Mouse (Mus musculus) lung, embryonic 14.5 days (tissue): ENCODE measurements around the gene Omt2b. TPM values are rescaled to one million over a fixed set of nuclear protein-coding genes. Genes with fewer than 3 reads are reported as not detected.
A peak's percentile ranks its signal among the peaks of the same experiment; 100 is the strongest.
"Not testable (repeated sequence)": the region's sequence is repeated elsewhere in the genome, so short reads cannot be mapped to it uniquely, and the experiment has no call there.

Source experiments
- ATAC-seq: fragments of 200-750 bp; cut with Nextera tagmentation; 2 replicates; pipeline ENCODE4 v1.8.0; 2017; ENCODE audit warnings: mild to moderate bottlenecking, moderate TSS enrichment, moderate library complexity; ENCODE audit not compliant: insufficient read depth
- DNase-seq: peaks from one replicate; pipeline ENCODE4 v3.0.0-alpha.2; 2015
- H3K27ac ChIP-seq: fragments of 300-500 bp; sonication (generic); 2 replicates; pipeline ENCODE4 v1.5.1; 2014; ENCODE audit warnings: low read depth, mild to moderate bottlenecking, moderate library complexity
- H3K27me3 ChIP-seq: fragments of 300-500 bp; sonication (generic); 2 replicates; pipeline ENCODE4 v1.6.1; 2014; ENCODE audit warnings: low read length, control low read depth; ENCODE audit not compliant: insufficient read depth
- H3K36me3 ChIP-seq: fragments of 300-500 bp; sonication (generic); 2 replicates; pipeline ENCODE4 v1.6.1; 2014; ENCODE audit warnings: control low read depth; ENCODE audit not compliant: insufficient read depth
- H3K4me1 ChIP-seq: fragments of 300-500 bp; sonication (generic); 2 replicates; pipeline ENCODE4 v1.6.1; 2014; ENCODE audit warnings: antibody characterized with exemption, control low read depth; ENCODE audit not compliant: insufficient read depth
- H3K4me2 ChIP-seq: fragments of 300-500 bp; sonication (generic); 2 replicates; pipeline ENCODE4 v1.6.1; 2014; ENCODE audit warnings: mild to moderate bottlenecking
- H3K4me3 ChIP-seq: fragments of 300-500 bp; sonication (generic); 2 replicates; pipeline ENCODE4 v1.5.1; 2014; ENCODE audit warnings: low read depth, low read length
- H3K9ac ChIP-seq: fragments of 300-500 bp; sonication (generic); 2 replicates; pipeline ENCODE4 v1.6.1; 2014
- H3K9me3 ChIP-seq: fragments of 300-500 bp; sonication (generic); 2 replicates; pipeline ENCODE4 v1.6.1; 2016; ENCODE audit warnings: low read depth, low read length, control low read depth
- CTCF ChIP-seq: IDR thresholded peaks from 2 replicates; pipeline ENCODE4 v1.5.1; 2016; ENCODE audit warnings: antibody characterized with exemption, low read depth
- WGBS: fragments of 180-500 bp; shearing (Covaris S2); extraction: QIAGEN DNeasy Blood & Tissue Kit; methylation state at CpG from one replicate; pipeline ENCODE4 v1.1.7; 2014; 5-methylcytosine and 5-hydroxymethylcytosine counted together
- polyA plus RNA-seq: library from polyadenylated mRNA; unstranded; fragments of >200 nt; fragmentation: Nextera tagmentation; extraction: Ambion mirVana; gene quantifications from 2 replicates; pipeline ENCODE4 v1.2.1, GENCODE M21; 2014

Gene Omt2b
- polyA plus RNA-seq, 1 experiment from 2014 or later: not detected

- Histone ChIP-seq H3K4me2 (no peak overlapping the region), H3K9me3 (no peaks in the 10 kb centered on the region), H3K4me1 (no peaks in the 10 kb centered on the region), H3K9ac (no peak overlapping the region), H3K27me3 (no peaks in the 10 kb centered on the region), H3K4me3 (no peak overlapping the region), H3K36me3 (no peaks in the 10 kb centered on the region), H3K27ac (no peak overlapping the region)
- peak; percentile 3 for DNase-seq
- no peak for TF ChIP-seq CTCF
- no peak for ATAC-seq
- WGBS: 59% methylated on average over 3 of the region's 3 CpGs
Measured at GRCm38 (mm10) chr9:78347004-78347403, 19.6 kb downstream of the Omt2b start.

DNA sequence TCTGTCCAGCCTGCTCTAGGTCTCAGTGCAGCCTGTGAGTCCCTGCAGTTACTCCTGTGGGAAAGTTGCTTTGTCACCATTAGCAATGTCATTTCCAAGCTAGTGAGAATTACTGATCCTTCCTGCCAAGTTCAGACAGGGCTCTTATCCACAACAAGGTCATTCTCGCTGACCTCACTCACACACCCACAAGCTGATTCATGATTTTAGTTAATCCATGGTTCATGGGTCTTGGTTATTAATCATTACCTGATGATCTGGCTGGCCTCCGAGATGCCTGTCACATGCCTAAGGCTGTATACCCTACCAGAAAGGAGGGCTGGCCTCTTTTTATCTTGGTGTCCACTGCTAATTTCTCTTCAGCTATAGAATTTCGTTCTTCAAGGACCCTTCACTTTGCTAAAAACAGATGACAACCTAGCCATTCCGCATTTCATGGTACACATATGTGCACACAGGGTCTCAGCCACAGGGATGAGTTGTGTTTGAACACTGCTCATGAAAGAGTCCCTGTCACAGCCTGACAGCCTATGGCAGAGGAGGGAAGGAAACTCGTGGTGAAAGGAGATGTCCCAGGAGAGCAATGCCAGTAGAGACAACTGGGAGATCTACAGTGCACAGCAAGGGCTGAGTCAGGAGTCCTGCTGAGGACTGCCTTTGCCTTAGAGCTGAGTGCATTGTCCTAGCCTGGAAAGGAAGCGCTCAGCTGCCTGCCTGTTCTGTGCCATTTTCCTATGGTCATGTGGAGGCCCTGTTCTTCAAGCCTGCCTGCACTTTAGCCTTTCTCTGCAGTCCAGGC lies 21.0 kb downstream of the Omt2b start:
- ATAC-seq, DNase-seq, H3K36me3 ChIP-seq, H3K27ac ChIP-seq, H3K9me3 ChIP-seq, H3K4me2 ChIP-seq, H3K9ac ChIP-seq, H3K27me3 ChIP-seq, H3K4me1 ChIP-seq, H3K4me3 ChIP-seq: not testable (repeated sequence)
- WGBS: 53% methylated on average over 6 of the region's 6 CpGs

DNA sequence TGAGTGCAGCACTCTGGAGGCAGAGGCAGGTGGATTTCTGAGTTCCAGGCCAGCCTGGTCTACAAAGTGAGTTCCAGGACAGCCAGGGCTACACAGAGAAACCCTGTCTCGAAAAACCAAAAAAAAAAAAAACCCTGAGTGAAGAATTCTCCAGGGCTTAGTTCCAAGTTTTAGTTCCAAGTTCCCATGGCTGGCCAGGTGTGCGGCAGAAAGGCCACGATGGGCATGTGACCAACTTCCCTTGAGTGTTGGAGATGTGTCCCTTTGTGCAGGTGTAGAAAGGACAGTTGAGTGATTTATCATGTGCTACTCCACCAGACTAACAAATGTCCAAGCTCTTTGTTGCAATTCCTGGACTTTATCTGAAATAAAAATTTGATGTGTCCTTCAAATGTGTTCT lies 21.8 kb downstream of the Omt2b start:
- H3K4me1 ChIP-seq, H3K9me3 ChIP-seq, H3K4me3 ChIP-seq, H3K27ac ChIP-seq, H3K36me3 ChIP-seq, ATAC-seq, H3K27me3 ChIP-seq, DNase-seq, H3K9ac ChIP-seq, H3K4me2 ChIP-seq: not testable (repeated sequence)
- WGBS: 73% methylated on average over 3 of the region's 3 CpGs

DNA sequence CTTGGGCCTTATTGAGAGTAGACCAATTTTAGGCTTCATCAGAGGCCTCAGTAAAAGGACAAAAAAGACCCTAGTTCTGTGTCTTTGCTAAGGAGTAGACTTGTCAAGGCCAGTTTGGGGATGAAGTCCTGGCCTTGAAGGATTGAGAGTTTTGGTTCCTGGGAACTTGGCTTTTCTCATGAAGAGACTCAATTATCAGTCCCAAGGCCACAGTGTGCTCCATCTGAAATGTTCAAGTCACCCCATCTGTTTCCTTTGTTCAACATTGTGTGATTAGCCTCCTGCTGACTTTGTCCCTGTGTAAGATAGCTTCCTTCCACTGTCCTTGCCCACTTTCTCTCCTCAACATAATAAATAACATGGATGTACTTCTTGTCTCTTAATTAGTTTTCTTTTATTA lies 22.6 kb downstream of the Omt2b start:
- not testable (repeated sequence) for H3K27ac ChIP-seq, H3K27me3 ChIP-seq, H3K4me3 ChIP-seq, H3K4me2 ChIP-seq, ATAC-seq, H3K36me3 ChIP-seq, H3K9me3 ChIP-seq, H3K4me1 ChIP-seq, H3K9ac ChIP-seq, DNase-seq

GRCm38 (mm10) chr9:78351504-78352220 lies 24.3 kb downstream of the Omt2b start:
- no peaks in the 10 kb centered on the region for H3K36me3 ChIP-seq
- no peak overlapping the region for H3K27ac ChIP-seq
- ATAC-seq (no peak), DNase-seq (no peak)
- H3K4me2 ChIP-seq: no peak overlapping the region
- no peak overlapping the region for H3K9ac ChIP-seq
- no peak overlapping the region for H3K4me3 ChIP-seq
- WGBS: 68% methylated on average over 6 of the region's 6 CpGs
- H3K9me3 ChIP-seq: no peaks in the 10 kb centered on the region
- no peaks in the 10 kb centered on the region for H3K4me1 ChIP-seq
- no peaks in the 10 kb centered on the region for H3K27me3 ChIP-seq
- no peak for TF ChIP-seq CTCF

GRCm38 (mm10) chr9:78354665-78355578 lies 27.5 kb downstream of the Omt2b start:
- Histone ChIP-seq H3K9me3 (no peaks in the 10 kb centered on the region), H3K27me3 (no peaks in the 10 kb centered on the region), H3K4me1 (no peaks in the 10 kb centered on the region), H3K36me3 (no peaks in the 10 kb centered on the region), H3K9ac (no peak overlapping the region), H3K27ac (no peak overlapping the region), H3K4me2 (no peak overlapping the region), H3K4me3 (no peak overlapping the region)
- ATAC-seq (no peak), DNase-seq (peak; percentile 17)
- 79% methylated on average over 11 of the region's 11 CpGs for WGBS
- no peak for TF ChIP-seq CTCF

DNA sequence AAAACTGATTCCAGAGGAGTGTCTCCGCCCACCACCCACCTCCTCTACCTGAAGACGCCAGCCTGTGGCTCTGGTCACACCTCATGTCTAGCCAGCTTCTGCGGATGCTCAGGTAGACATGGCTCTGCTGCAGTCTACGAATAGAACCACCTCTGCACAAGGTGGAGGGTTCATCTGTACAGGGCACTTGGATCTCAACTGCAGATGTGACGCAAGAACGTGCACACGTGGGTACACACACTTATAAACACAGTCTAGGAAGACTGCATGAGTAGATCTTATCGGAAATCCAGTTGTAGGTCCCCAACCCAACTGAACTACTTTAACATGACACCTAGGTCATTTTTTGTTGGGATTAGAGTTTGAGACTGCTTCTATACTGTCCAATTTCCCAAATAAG lies 28.2 kb downstream of the Omt2b start, which contains the start of gene Gsta2:
Gene Gsta2 (minus strand): TSS at position 178 of the 400 bp plus-strand sequence.
- H3K27ac ChIP-seq: no peak within 1 kb of the TSS

More for the DNA sequence above, 28.2 kb downstream of the Omt2b start, which contains the start of gene Gsta2:
- H3K9me3 ChIP-seq: no peaks in the 10 kb centered on the region
- H3K4me1 ChIP-seq: no peaks in the 10 kb centered on the region
- DNase-seq (no peak), ATAC-seq (no peak)
- H3K27me3 ChIP-seq: no peaks in the 10 kb centered on the region
- H3K9ac ChIP-seq: no peak within 1 kb of the TSS
- H3K36me3 ChIP-seq: no peaks in the 10 kb centered on the region
- no peak for TF ChIP-seq CTCF
- no peak within 1 kb of the TSS for H3K4me2 ChIP-seq
- 86% methylated on average over 8 of the region's 8 CpGs for WGBS
- H3K4me3 ChIP-seq: no peak within 1 kb of the TSS
